Mouse (Mus musculus) layer of hippocampus, adult 18-20 months (tissue): ENCODE measurements around the gene Magohb. TPM values are rescaled to one million over a fixed set of nuclear protein-coding genes. Genes with fewer than 3 reads are reported as not detected.
"Not testable (repeated sequence)": the region's sequence is repeated elsewhere in the genome, so short reads cannot be mapped to it uniquely, and the experiment has no call there.

Experiments
- DNase-seq, 2 experiments: peaks; one replicate each; pipeline ENCODE4 v3.0.0; 2022; ENCODE audit warnings: low spot score in 2 of 2
- long read RNA-seq: library from polyadenylated mRNA; stranded (forward); transcript quantifications from one replicate; pipeline ENCODE4 v2.0.0, GENCODE M21; 2021
- total RNA-seq, 2 experiments: library from RNA; stranded (reverse); gene quantifications; 2 replicates each; pipeline ENCODE4 v1.2.3; 2021

Gene Magohb
- total RNA-seq = 10 to 100 TPM in 1 of 2 experiments, 1 to 10 TPM in 1; 9.2 to 12.6 TPM
- long read RNA-seq, partial matches to known transcripts = 0 of 2 reads
- long read RNA-seq, other reads (novel, unspliced or antisense) = 0 of 2 reads

DNA sequence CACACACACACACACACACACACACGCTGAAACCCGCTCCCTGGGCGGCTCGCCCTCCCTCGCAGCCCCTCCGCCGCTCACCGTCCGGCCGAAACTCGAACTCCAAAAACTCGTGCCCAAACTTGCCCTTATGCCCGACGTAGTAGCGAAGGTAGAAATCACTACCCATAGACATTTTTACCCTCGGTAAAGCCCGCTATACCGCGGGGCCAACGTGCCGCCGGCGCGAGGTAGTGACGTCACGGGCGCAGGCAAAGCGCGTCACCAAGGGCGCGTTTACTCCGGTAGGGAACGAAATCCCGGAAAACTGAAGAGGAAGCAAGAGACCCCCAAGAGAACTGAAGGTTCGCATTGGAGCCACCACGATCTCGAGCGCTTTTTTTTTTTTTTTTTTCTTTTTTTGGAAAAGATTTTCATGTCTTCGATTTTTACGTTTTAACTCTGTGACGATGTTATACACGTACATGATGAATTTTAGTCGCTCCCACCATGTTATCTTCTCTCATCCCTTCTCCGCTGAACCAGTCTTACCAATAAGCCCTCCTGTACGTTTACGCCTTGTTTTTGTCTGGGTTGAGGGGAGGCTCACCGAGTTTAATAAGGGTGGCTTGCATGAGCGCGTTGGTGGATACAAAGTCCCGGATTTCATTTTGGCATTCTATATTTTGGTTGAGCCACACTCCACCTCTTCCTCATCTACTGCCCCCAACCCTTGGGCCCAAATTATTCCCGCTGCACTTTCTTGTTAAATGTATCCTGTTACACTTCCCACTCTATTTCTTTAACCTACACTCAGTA is at the start of gene Magohb:
TSS of gene Magohb (minus strand) at position 254 of the 798 bp plus-strand sequence.
- DNase-seq = peak; percentile 72 to 88

DNA sequence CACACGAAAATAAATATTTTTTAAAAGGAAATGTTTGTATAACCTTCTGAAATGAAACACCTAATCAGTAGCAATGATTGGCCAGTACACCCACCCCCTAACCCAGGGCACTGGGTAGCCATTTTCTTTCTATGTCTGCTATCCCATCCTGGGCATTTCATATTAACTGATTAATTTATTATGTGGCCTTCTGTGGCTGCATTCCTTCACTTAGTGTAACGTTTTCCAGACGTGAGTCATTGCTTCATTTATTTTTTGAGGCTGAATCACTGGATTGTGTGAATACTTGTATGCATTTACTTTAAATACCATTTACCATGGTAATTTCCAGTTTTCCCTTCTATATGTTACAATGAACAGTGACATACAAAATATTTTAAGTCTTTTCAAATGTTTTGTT is 47.0 kb upstream of the Magohb start:
- DNase-seq = no peak

DNA sequence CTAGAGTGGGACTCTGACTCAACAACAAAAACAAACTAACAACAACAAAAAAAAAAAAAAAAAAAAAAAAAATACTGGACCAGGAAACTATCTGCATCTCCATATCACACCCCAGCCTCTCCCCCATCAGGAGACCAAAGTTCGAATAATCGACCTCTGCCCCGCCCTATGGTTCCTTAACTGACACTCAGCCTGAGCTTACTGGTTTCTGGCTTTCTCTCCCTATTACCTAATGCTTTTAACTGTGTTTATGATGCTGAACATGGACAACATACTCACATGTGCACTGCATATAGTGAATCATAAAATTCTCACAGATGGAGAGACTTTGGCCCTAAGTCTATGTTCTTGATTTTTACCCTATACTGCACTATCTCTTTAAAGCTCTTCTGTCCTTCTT is 46.3 kb upstream of the Magohb start:
- no peak for DNase-seq

DNA sequence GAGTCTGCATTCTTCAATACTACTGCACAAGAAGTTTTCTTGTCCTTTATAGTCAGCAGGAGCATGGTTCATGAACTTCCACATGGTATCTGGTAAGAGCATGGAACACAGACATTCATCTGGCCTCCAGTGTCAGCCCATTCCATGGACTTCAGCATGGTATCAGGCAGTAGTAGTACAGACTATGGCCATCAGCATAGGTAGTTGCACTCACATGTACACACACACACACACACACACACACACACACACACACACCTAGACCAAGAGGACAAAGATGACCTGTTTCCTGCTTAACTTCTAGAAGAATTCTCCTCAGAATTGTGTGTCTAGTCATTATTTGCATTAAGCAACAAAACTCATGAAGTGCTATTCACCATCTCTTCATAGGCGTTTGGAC is 45.7 kb upstream of the Magohb start:
- DNase-seq = no peak

DNA sequence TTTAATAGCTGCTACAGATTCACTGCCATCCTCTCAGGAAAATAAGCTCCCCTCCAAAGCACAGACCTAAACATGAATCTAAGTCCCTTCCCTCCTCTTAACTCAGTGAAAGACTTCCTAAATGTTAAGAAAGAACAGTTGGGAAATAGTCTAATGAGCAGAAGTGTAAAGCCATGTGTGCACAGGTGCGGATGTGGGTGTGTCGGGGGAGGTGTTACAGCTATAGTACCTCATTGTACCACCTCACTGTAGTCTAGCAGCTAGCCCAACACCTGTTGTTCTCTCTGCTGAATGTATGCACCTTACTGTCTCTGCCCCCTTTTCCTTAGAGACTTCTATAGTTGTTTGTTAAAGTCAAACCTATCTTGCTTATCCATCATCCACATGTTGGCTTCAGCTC is 34.0 kb upstream of the Magohb start:
- no peak for DNase-seq

DNA sequence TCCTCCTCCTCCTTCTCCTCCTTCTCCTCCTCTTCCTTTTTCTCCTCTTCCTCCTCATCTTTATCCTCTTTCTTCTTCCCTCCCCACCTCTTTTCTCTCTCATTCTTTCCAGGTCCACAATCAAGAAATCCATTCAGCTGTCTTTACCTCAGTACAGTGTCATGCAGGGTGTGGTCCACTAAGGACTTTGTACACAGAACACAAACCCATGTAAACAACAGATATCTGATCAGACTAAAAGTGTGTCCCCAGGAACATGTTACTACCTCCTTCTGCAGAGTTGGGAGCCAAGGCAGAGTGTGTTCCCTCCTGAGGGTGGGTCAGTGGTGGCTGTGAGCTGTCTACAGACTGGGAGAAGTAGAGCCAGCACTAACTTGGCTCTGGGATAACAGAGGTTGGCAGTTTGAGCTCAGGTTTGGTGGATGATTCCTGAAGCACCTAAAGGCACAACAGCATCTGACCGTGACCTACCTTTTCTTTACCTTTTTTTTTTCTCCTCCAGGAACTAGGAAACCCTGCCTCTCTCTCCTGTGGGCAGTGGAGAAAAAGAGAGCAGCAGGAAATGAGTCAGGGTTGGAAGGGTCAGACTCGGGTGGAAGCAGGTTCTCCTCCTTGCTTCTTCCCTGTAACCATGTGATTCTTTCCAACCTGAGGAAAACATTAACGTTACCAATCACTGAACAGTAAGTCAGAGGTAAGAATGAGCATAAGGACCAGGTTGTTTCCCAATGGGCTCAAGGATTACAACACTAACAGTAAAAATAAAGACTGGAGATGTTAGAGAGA is 29.0 kb upstream of the Magohb start:
- no peak for DNase-seq

DNA sequence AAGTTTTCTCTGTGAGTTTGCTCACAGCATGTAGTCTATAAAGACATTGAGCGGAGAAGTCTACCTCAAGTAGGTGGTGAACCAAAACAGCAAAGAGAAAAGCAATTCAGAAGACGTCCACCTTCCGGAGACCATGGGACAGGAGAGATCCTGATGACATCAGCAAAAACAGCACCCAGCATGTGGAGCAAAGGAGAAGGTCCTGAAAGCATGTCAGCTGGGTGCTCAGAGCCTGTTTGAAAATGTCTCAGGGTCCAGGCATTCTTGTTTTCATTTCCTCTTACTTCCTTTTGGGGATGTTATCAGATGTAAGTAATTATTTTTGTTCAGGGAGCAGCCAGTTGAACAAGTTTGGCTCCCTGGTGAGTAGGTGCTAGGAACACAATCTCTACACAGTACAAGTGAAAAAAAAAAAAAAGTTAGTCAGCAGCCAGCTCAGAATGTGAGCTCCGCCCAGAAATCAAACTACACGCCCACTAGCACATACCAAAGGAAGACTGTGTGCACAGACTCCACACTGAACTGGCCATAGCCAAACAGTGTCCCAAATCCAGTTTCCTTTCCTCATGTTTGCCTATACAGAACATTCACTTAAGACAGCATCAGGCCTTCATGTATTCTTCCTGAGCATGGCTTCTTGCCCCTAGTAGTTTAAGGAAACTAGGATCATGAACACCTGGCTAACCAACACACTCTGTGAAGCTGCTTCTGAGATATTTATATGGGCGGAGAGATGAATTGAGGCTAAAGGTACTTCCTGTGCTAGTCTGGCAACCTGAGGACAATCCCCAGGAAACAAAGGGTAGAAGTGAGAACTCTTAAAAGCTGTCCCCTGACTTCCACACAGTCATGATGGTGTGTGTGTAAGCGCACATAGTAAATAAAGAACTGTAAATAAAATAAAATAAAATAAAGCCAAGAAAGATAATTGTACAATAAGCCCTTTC is 23.4 kb upstream of the Magohb start:
- DNase-seq = no peak

DNA sequence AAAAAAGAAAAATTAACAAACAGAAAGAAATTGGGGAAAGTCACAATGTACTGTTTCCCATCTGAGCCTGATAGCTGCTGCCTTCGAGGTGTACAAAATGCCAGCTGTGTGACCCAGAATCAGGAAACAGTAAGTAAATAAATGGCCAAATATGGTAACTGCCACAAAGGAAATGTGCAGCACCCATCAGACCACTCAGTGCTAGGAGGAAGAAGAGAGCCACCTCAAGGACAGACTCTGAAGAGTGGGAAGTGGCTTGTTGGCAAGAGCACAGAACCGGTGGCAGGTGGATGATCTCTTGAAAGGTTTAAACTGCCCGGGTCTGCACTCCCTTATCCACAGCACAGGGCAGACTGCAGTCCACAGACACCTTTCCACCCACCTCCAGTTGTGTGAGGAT is 15.0 kb upstream of the Magohb start:
- DNase-seq = no peak

DNA sequence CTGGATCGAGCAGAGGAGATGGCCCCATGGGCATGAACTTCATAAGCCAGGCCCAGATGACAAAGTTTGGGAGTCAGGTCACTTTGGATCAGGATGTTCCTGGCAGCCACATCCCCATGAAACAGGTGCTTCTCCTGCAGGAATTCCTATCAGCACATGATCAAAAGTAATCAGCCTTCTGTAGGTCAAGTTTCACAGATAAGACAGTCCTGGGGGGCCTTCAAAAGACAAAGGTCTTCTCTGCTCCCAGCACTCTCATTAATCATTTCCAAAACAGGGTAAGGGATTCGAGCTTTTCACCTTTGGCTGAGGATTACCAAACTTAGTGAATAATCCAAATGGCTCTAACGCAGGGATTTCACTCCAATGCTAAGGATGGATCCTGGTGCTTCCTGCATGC is 11.7 kb upstream of the Magohb start:
- DNase-seq = no peak

DNA sequence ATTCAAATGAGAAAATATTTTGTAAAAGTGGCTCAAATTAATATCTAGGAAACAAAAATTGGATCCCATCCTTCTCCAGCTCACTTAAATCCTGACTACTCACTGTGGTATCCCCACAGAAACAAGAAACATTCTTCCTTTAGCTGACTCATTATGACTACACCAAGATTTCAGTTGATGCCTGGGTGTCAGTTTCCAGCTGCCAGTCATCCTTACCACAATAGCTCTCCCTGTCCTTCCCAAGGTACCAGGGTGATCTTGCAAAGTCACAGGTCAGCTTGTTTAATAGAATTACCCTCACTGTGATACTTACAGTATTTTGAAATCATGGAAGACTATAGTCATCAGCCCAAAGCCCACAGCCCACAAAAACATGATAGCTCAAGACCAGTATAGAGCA is 5.5 kb upstream of the Magohb start:
- DNase-seq = no peak

DNA sequence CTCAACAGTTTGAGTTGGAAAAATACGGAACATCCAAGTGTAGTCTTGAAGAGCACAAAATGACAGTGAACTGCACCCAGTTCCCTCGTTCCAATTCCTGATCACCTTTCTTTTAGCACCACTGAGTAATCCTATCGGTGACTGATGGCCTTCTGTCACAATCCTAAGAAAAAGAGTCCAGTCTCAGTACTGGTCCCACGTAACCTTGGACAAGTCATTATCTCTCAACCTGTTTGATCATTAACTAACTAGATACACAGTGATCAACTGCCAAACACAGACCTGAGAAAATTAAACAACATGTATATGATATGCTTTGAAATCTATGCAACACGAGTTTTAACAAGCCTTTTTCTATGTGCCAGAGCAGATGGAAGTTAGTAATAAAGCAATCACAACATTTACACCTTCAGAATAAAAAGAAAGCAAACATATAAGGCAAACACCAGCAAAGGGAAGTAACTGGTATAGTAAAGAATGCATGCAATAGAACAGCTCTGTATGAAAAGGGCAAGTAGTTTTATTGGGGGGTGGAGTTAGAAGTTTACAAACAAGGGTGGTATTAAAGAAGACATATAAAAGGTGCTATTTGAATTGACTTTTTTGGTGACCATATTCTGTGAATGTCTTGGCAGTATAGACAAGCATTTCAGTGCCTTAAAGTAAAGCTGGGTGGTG is 1.5 kb upstream of the Magohb start:
- DNase-seq = no peak

DNA sequence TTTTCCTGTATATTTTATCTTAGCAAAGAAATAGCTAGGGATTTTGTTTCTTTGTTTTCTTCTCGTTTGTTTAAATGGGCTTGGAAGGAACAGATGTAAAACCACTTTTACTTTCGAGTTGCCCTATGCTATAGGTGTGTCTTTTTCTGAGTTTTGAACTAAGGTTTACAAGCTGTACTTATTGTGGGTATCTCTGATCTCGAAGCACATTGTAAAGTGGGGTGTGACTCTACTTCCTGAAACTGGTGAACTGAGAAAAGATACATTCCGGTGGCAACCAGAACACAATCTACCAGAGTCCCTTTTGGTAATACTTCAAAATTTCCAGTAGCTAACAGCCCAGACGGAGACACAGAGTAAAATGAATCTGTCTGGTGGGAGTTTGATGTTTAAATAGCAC is 872 bp upstream of the Magohb start:
- no peak for DNase-seq

DNA sequence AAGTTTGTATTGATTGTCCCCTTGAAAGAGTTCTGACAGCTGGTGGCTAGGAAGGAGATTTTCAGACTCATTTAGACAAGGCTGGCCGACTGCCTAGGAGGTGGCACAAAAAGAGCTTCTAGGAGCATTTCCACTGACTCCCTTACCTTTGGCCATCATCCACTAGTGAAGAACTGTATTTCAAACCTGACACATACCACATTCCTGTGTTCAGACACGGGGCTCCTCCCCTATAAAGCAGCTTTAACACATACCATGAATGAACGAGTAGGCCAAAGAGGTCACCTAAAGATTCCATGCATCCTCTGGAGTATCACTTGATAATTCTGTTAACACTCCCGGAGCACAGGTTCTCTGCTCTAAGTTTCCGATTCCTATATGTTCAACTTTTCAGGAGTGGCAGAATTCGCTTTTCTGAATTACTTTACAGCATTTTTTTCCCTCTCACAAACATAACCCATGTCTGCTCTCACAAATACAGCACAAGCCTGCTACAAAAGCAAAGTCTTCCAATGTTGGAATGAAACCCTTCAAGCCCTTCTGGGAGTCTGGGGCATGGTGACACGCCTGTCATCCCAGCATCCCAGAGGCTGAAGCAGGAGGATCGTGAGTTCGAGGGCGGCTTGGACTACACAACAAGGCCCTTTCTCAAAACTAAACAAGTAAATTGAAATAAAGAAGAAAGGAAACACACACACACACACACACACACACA is 611 bp downstream of the Magohb start:
- DNase-seq = no peak

DNA sequence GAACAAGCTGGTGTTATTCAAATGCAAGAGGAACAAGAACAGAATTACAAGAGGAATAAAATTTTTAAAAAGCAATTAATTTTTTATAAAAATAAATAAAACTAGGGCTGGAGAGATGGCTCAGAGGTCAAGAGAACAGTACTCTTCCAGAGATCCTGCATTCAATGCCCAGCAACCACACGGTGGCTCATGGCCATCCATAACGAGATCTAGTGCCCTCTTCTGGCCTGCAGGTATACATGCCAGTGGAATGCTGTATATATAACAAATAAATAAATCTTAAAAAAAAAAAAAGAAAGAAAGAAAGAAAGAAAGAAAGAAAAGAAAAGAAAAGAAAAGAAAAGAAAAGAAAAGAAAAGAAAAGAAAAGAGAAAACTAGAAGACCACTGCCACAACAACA is 2.6 kb downstream of the Magohb start:
- peak in 1 of 2 experiments; percentile 21 for DNase-seq

DNA sequence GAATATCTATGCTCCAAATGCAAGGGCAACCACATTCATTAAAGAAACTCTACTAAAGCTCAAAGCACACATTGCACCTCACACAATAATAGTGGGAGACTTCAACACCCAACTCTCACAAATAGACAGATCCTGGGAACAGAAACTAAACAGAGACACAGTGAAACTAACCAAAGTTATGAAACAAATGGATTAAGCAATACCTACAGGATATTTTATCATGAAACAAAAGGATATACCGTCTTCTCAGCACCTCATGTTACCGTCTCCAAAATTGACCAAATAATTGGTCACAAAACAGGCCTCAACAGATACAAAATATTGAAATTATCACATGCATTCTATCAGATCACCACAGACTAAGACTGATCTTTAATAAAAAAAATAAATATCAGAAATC is 14.9 kb downstream of the Magohb start:
- DNase-seq = not testable (repeated sequence)

DNA sequence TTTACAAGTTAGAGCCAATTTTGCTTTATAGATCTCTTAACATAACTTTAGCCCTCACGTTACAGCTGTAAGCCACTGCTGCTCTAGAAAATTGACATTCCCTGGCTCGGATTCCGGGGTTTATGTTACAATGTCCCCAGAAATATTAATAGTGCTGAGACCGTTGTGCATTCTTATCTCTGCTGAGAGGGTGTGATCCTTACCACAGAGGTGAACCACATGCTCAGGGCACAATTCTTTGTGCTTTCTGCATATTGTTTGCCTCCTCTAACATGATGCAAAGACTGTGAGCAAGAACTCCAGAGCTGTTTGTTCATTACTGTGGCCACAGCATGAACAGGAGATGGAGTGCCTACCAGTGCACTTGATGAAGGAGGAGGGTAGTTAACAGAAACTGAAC is 16.4 kb downstream of the Magohb start:
- no peak for DNase-seq

DNA sequence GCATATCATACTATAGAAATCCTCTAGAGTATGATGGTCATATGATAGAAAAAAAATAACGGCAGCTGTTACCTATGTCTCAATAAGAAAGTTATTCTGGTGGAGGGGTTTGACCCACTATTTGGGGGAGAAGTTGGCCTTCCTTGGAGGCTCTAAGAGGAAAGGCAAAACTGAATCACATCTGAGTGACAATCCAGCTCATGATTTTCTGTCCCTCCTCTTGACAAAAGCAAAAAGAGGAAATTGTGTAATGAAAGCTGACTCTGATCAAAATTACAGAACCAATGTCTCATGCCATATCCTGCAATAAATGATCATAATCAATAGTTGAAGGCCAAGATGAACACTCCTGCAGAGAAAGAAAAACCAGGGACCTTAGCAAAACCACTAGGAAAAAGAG is 20.7 kb downstream of the Magohb start:
- no peak for DNase-seq

DNA sequence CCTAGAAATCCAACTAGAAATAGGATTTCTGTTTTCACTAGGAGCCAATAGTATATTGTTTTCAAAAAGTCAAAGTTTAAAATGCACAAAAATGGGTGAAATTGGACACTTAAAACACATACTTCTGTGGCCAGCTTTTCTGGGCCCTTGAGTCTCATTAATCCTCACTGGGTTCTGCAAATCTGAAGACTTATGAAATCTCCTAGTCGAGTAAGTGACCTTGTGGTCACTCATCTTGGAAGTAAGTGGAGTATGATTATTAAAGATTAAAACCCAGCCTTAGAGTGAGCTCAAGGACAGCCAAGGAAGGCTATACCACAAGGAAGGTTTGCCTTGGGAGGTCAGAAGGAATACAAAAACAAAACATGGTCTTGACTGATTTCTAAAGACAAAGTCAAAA is 22.7 kb downstream of the Magohb start:
- no peak for DNase-seq

DNA sequence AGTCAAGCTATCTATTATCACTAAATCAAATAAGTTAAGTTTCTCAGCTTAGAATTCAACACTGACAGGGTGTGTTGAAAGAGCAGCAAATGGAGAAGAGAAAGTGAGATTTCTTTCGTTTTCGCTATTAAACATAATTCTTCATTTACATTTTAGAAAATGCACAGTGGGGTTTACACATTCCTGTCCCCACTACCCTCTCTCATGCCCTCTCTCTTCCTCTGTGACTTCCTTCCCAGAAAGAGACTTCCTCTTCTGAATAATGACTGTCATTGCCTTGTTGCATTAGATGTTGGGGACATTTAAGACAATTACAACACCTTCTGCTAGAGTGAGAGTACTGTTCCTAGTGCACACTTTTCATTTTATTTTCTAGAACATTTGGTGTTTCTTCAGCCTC is 23.4 kb downstream of the Magohb start:
- DNase-seq = no peak

DNA sequence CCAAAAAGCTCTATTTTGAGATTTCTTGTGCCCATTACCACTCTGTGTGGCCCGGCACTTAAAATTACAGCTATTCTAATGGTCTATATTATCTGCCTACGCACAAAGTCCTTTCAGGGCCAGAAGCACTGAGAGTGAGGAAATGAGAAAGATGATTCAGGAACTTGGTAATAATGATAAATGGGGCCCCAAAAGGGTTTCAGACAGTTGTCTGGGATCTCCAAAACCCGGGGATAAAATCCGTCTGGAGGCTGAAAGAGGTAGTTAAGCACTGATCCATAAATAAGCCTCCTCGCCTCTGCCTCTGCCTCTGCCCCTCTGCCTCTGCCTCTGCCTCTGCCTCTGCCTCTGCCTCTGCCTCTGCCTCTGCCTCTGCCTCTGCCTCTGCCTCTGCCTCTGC is 28.9 kb downstream of the Magohb start:
- no peak for DNase-seq
